In the genomic region with DNA sequence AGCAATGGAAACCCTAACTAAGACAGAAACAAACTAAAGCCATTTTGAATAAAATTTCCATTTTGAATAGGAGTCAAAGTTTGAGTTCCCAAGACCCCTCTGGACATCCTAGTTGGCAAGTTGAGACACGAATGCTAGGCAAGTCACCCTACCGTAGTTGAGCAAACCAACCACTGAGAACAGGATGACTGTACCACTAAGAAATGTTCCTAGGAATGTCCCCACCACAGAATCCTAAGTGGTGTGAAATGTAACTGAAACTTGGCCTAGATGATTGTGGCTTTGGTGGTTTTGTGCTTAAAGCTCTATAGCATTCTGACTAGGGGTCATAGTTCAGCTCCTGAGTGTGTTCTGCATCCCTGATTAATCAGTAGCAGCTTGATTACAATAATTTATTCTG, we compare ENCODE assay signal across 19 mouse cellular contexts. TPM values are rescaled to one million over a fixed set of nuclear protein-coding genes. Genes with fewer than 3 reads are reported as not detected.
DNase-seq lines count a peak whose midpoint lies in the region.
"Had no signal": no experiment of that assay in that cellular context is flagged by ENCODE, and none has a peak within 500 bp of the region (broad histone marks: within the 10 kb centered on the region; RNA-seq: fewer than 3 reads in every experiment).

No protein-coding gene starts in this region.

- DNase-seq in 3134 (ENCODE audit: extremely low read depth, insufficient read length, low spot score) (peak; percentile 72), 3T3-L1 (ENCODE audit: low read depth, low spot score) (peak; percentile 92), NIH3T3 (ENCODE audit: low read depth) (peak; percentile 7), MN1 (ENCODE audit: low spot score) (no peak)
- peak; percentile 40 for DNase-seq in fibroblast of lung, adult 2 months (ENCODE audit: low read depth)
- no peak for DNase-seq in cerebellum, postnatal 10 days
- no peak for DNase-seq in layer of hippocampus, adult 8-10 months (ENCODE audit: low spot score in 2 of 2)
- DNase-seq: adrenal gland, adult 2 months; cerebellum, adult 11 months; cerebellum, adult 8-10 months; cerebellum, postnatal 25 days; gastrocnemius, postnatal 10 days; heart, adult 2 months; heart, postnatal 14 days; kidney, adult 9 months had no signal

RNA-seq across cellular contexts. Expression of a gene that starts 39.5 kb away (rescaled TPM):
- 10 to 100 TPM; 36.1 to 40.8 (median 37.4) TPM for total RNA-seq in layer of hippocampus, adult 8-10 months (2022)

RNA-seq across cellular contexts. Expression of a gene that starts 54.9 kb away (rescaled TPM):
- not detected for total RNA-seq in layer of hippocampus, adult 8-10 months (2022)
- total RNA-seq: adrenal gland, adult 2 months; adrenal gland, postnatal 4 days; ES-E14; gastrocnemius, postnatal 10 days; gastrocnemius, postnatal 4 days; heart, adult 2 months; heart, postnatal 14 days; hematopoietic stem cell, adult 5-6 weeks had no signal

Comparison
In these comparisons a context has a peak if more than half of its experiments do, and no peak if none do; other contexts are left out.
1. DNase-seq: peak in 3134 (single experiment), 3T3-L1 (single experiment), NIH3T3 (single experiment) and fibroblast of lung, adult 2 months (single experiment); none in MN1 (single experiment), cerebellum, postnatal 10 days (0 of 2) and layer of hippocampus, adult 8-10 months (0 of 2).